Mouse (Mus musculus): ENCODE data around the gene Pabpc6. TPM values are rescaled to one million over a fixed set of nuclear protein-coding genes. Genes with fewer than 3 reads are reported as not detected.

Gene Pabpc6
- total RNA-seq (2023), result not detected

GRCm38 (mm10) chr17:9669283-9669905, at the start of gene Pabpc6:
Gene Pabpc6, minus strand, starts transcription at chr17:9669717.

Other genes starting within 250 kb of the Pabpc6 start
- not detected for gene Gm17728, start 247.7 kb downstream of the Pabpc6 start, total RNA-seq (2023)